Mouse (Mus musculus) thymus, postnatal 25 days (tissue): ENCODE results near the gene Gm20815.
"Not testable (repeated sequence)": the region's sequence is repeated elsewhere in the genome, so short reads cannot be mapped to it uniquely, and the experiment has no call there.

ENCODE experiments used
- DNase-seq: peaks from one replicate; pipeline ENCODE4 v3.0.0; 2022

Gene Gm20815

GRCm38 (mm10) chrY:8835069-8835468, at the start of gene Gm20815:
Gm20815 (minus strand) TSS chrY:8835169.
- not testable (repeated sequence) for DNase-seq
